Mouse (Mus musculus) A20 (cell line): ENCODE data around the gene Taf4.

Experiments used
- DNase-seq: peaks from one replicate; pipeline ENCODE4 v3.0.0-alpha.2; 2011; ENCODE audit warnings: low read depth, low spot score

Taf4 gene

GRCm38 (mm10) chr2:179982715-179983114 is 6.3 kb upstream of the Taf4 start:
- no peak for DNase-seq

- DNase-seq: no peak
Measured at GRCm38 (mm10) chr2:179980616-179981015, 4.2 kb upstream of the Taf4 start.

DNA sequence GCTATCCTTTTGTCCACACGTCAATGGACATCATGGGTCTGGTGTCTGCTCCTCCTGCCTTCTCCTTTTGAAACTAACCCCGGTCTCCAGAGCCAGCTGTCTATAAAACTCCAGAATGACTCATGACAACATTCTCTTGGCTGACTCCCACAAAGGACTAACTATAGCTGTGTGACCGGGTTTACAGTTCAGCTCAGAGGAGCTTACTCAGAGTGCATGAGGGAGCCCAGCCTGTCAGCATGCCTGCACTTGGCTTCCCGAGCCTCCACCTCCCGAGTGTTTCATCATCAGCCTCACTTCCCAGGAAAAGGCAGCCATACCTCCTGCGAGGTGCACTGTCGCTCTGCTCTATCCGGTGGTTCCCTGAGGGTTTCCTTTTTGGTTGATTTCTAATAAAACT is 3.4 kb upstream of the Taf4 start:
- DNase-seq: no peak

- no peak for DNase-seq
Measured at GRCm38 (mm10) chr2:179978250-179978649, 1.8 kb upstream of the Taf4 start.

DNA sequence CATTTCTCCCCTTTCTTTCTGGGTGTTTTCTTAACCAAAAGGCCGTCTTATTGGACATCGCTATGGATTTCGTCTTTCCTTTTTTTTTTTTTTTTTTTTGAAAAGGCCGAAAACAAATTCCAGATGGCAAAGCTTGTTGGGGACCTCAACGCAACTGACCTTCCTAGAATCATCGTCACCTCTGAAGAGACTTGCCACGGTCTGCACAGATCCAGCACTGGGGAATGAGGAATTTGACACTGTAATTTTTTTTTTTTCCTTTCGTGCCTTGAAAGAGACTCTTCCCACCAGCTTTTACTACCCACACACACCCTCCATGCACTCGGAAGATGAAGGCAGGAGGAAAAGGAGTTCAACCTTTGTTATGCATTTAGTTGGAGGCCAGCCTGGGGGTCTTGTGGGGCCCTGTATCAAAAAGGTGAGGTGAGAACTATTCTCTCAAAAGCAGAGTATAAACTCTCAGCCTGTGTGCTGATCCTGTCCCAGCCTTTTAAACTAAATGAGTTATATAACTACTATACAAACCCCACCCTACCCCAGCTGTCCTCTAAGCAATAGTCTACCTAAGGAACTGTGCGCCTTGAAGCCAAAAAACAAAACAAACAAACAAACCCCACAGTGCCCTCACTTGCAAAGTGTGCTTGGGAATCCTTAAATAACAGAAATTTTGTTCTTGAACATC is 1.0 kb upstream of the Taf4 start:
- peak; percentile 57 for DNase-seq

- no peak for DNase-seq
Measured at GRCm38 (mm10) chr2:179976295-179976627, 185 bp downstream of the Taf4 start.

DNA sequence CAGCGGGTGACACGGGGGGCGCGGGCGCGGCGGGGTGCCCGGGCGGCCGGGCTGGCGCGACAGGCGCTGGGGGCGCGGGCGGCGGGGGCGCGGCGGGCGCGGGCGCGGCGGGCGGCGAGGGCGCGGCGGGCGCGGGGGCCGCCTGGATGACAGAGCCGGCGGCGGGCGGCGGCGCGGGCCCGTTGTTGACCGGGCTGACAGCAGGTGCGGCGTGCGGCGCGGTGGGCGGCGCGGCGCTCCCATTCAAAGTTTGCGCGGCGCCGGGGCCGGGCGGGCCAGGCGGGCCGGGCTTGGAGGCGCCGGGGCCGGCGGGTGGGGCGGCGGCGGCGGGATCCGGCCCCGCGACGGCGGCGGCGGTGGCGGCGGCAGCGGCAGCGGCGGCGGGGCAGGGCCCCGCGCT is 595 bp downstream of the Taf4 start:
- DNase-seq: no peak

DNA sequence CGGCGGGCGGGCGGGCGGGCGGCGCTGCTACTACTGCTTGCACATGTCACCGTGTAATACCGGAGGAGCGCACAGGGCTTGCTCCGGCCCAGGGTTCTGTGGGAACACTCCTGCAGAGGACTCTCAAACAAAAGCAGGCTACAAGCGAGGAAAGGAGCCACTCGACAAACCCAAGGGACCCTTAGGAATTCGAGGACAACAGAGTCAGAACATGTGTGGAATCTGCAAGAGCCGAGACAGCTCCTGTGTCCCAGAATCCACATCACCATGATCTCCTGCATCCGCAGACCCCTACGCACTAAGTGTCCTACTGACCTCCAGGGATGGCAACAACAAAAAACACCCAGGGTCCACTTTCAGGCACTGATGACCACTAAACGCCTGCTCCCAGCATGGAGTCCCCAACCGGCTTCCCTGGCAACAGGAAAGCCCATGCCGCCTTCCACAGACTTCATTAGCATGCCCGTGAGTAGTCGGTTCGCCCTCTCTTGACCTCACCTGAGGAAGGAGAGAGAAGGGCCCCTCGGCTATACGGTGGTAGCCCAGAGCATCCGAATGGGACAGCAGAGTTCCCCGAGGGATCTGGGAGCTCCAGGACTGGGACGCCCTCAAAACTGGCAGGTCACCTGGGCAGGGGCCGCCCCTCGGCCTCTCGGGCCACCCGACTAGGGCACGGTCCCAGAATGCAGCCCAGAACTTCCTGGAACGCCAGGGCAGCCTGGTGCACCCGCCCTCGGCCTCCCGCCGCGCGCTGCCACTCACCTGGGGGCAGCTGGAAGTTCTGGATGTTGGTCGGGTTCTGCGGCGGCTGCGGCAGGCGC is 1.6 kb downstream of the Taf4 start:
- no peak for DNase-seq

- DNase-seq: no peak
Measured at GRCm38 (mm10) chr2:179973871-179974628, 2.4 kb downstream of the Taf4 start.

DNA sequence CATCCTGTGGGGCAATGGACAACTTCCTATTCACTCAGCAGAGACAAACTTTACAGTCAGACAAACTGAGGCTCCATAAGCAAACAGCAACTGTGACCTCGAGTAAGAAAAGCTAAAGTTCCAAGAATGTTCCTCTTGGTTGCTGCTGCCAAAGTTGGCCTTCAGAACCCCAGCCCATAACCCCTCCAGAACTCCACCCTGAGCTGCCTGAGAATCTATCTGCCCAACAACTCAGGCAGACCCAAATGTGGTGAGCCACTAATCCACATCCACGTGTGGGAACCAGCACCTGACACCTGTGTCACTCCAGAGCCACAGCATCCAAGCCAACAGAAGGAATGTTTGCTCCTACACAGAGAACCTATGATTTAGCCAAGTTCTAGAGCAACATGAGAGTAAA is 4.0 kb downstream of the Taf4 start:
- no peak for DNase-seq

GRCm38 (mm10) chr2:179971891-179972290 is 4.6 kb downstream of the Taf4 start:
- DNase-seq: no peak

DNA sequence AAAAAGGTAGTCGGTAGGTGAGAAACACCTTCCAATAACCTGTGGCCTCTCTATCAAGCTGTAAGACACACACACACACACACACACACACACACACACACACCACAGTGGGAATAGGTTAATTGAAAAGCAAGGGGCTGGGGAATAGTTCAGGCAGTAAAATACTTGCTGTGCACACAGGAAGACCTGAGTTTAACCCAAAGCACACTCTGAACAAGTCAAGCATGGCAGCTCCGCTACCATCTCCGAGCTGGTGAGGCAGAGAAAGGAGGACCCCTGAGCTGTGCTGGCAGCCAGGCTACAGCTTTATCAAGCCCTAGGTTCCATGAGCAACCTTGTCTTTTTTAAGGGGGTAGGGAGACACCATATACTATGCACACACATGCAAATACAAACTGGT is 7.3 kb downstream of the Taf4 start:
- no peak for DNase-seq

GRCm38 (mm10) chr2:179967633-179968032 is 8.8 kb downstream of the Taf4 start:
- no peak for DNase-seq

DNA sequence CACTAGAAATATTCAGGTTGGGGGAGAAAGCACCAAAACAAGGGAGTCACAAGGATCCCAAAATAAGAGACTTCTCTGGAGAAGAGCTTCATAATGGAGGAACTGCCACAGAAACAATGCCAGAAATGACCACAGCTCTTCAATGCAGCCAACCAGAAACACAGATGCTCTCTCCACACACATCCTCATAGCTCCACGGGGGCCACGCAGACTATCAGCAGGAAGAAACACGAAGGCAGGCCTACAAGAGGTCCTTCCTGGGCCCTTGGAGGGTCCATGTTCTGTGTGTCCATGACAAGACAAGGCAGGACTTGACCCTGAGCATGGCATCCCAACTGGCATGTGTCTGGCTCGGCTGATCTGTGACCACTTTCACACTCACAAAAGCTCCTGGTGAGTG is 15.0 kb downstream of the Taf4 start:
- no peak for DNase-seq

- no peak for DNase-seq
Measured at GRCm38 (mm10) chr2:179960327-179960726, 16.1 kb downstream of the Taf4 start.

- DNase-seq: no peak
Measured at GRCm38 (mm10) chr2:179959391-179959790, 17.1 kb downstream of the Taf4 start.

DNA sequence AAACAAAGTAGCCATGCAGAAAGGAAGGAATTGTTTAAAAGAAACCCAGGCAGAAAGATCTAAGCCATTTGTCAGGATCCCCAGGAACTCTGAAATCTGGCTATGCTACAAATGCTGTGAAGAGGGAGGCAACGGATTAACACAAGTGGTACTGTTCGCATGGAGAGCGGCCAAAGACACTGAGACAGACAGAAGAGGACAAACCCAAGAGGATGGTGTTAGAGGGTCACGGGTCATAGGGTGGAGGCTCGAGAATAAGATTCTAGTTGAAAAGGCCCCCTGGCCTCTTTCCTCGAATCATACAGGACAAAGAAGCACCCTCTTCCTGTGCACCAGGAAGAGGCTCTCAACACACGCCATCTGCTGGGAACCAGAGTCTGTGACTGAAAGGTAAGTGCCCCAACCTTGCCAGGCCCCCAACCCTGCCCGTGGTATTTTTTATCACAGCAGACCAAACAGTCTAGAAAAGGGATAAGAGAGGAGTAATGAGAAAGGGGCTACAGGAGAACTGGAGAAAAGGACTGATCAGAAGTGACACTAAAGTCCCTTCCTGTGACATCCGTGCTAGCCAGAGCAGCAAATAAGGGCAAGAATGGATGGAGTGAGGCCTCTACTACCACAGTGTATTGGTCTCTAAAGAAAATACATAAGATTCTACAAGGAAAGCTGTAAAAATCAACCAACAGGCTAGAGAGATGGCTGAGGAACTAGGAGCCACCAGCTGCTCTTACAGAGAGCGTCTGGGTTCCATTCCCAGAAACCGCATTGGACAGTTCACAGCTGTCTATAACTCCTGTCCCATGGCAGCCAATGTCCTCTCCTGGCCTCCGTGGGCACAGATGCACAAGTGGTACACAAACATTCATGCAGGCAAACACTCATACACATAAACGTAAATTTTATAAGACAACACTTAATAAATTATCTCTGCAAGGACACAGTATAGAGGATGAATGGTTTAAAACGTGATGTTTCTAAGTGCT is 24.6 kb downstream of the Taf4 start:
- DNase-seq: no peak

DNA sequence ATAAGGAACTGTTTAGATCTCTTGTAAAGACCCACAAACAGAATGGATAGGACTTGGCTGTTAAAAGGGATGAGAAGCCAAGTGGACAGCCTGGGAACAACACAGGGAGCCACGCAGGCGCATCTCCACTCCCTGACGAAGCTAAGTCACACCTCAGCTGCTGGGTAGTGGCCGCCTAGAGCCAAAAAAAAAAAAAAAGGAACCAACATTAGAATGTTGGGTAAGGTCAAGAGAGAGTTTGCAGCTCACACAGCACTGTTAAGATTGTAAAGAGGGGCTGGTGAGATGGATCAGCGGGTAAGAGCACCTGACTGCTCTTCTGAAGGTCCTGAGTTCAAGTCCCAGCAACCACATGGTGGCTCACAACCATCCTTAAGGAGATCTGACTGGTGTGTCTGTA is 27.6 kb downstream of the Taf4 start:
- DNase-seq: peak; percentile 38

- DNase-seq: no peak
Measured at GRCm38 (mm10) chr2:179947607-179948006, 28.8 kb downstream of the Taf4 start.

- no peak for DNase-seq
Measured at GRCm38 (mm10) chr2:179946496-179946895, 29.9 kb downstream of the Taf4 start.

- no peak for DNase-seq
Measured at GRCm38 (mm10) chr2:179945051-179945450, 31.4 kb downstream of the Taf4 start.
